Mouse (Mus musculus) inflammation-experienced regulatory T-cells (primary cell): ENCODE results near the gene Cdc123. TPM values are rescaled to one million over a fixed set of nuclear protein-coding genes. Genes with fewer than 3 reads are reported as not detected.

Experiments used
- polyA plus RNA-seq, 2 experiments: library from polyadenylated mRNA; unstranded; fragments of 100-300 nt; shearing (Covaris generic); gene quantifications; one replicate each; pipeline ENCODE4 v1.2.1; 2017

Gene Cdc123
- 100 to 1,000 TPM; 168 to 187 TPM for polyA plus RNA-seq

GRCm38 (mm10) chr2:5844873-5845631 lies at the start of gene Cdc123, which contains the start of gene Nudt5:
Gene Cdc123 (minus strand): TSS chr2:5845164.
Gene Nudt5 (plus strand): TSS chr2:5845019.

DNA sequence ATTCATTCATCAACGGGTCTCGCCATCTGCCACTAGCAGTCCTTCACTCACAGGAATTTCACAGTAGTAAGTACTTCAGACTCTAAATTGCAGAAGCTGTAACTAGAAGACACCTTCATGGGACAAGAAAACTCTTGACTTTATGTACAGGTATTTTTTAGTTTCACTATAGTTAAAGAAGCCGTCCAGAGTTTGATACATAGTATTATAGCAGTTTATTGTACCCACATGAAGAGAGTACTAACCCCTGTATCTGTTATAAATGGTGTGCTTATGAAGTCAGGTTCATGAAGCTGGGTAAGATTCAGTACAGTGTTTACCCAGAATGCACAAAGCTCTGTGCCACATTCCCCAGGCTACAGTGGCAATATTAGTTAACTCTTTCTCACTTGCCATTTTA lies 17.9 kb upstream of the Cdc123 start, which contains the start of gene Gm13199:
Gene Gm13199 (minus strand): TSS at position 101 of the 400 bp plus-strand sequence.

Other genes starting within 250 kb of the Cdc123 start
- gene Camk1d, start 130.6 kb downstream of the Cdc123 start, polyA plus RNA-seq: 10 to 100 TPM; 33.5 to 39.7 TPM
- gene Nudt5, start 145 bp downstream of the Cdc123 start, polyA plus RNA-seq: 10 to 100 TPM; 31.8 to 32.6 TPM
- 1 to 10 TPM; 1.3 to 1.8 TPM for gene Gm13199, start 17.8 kb upstream of the Cdc123 start, polyA plus RNA-seq
- 10 to 100 TPM; 20.7 to 23.7 TPM for gene Sec61a2, start 50.3 kb upstream of the Cdc123 start, polyA plus RNA-seq
- gene Dhtkd1, start 97.6 kb upstream of the Cdc123 start, polyA plus RNA-seq: 1 to 10 TPM in 1 of 2 experiments, under 1 TPM in 1; 0.64 to 2.1 TPM
- gene Upf2, start 106.3 kb upstream of the Cdc123 start, polyA plus RNA-seq: 10 to 100 TPM; 17.2 to 18.6 TPM